Mouse (Mus musculus): ENCODE results near the gene Mbtps1. TPM values are rescaled to one million over a fixed set of nuclear protein-coding genes. Genes with fewer than 3 reads are reported as not detected.

Mbtps1 gene
- total and polyA plus RNA-seq, 3 experiments = 33.1 to 59.9 TPM; not detected in 1

GRCm38 (mm10) chr8:119548560-119549113 is 9.9 kb downstream of the Mbtps1 start:
- H3K79me2 ChIP-seq (ENCODE audit: control insufficient read depth, insufficient read depth, low read length, poor library complexity) = peaks cover 38% of the 10 kb centered on the region
- H3K4me3 ChIP-seq (ENCODE audit: control insufficient read depth in 1 of 2, insufficient read depth in 1 of 2, low read depth in 2 of 2, low read length in 2 of 2) = no peak overlapping the region
- no peaks in the 10 kb centered on the region for H3K9me3 ChIP-seq (replicated peaks; ENCODE audit: insufficient read depth, low read length)
- no peak overlapping the region for H3K9ac ChIP-seq (ENCODE audit: control insufficient read depth, low read depth, low read length, poor library complexity, severe bottlenecking)
- H3K36me3 ChIP-seq (ENCODE audit: control insufficient read depth in 1 of 2, insufficient read depth in 2 of 2, low read length in 2 of 2) = peaks cover 0 to 9% of the 10 kb centered on the region in 2 experiments; a peak in 3 of 4 replicates
- TF ChIP-seq ZMIZ1 (IDR thresholded peaks at IDR 0.05; ENCODE audit: low read depth, low read length) = no peak
- TF ChIP-seq NELFE (IDR thresholded peaks at IDR 0.05; ENCODE audit: low read depth, low read length) = no peak
- H3K4me1 ChIP-seq (ENCODE audit: control insufficient read depth in 1 of 2, insufficient read depth in 2 of 2, low read length in 2 of 2) = no peaks in the 10 kb centered on the region
- H3K27me3 ChIP-seq (ENCODE audit: control insufficient read depth in 1 of 2, insufficient read depth in 2 of 2, low read length in 2 of 2) = no peaks in the 10 kb centered on the region
- H3K27ac ChIP-seq (ENCODE audit: control insufficient read depth, low read depth, low read length) = no peak overlapping the region
- no peak for DNase-seq (ENCODE audit: low read depth, low spot score)

GRCm38 (mm10) chr8:119547019-119547691 is 11.4 kb downstream of the Mbtps1 start:
- no peak for TF ChIP-seq GATA1 (IDR thresholded peaks at IDR 0.05; ENCODE audit: low read depth, low read length)
- TF ChIP-seq ZC3H11A (IDR thresholded peaks at IDR 0.05; ENCODE audit: low read depth, low read length) = no peak
- no peak for TF ChIP-seq KAT2A (conservative IDR thresholded peaks at IDR 0.05; ENCODE audit: low read depth, low read length)
- TF ChIP-seq USF1 (IDR thresholded peaks at IDR 0.05; ENCODE audit: low read depth, low read length) = no peak
- TF ChIP-seq BHLHE40 (IDR thresholded peaks at IDR 0.05; ENCODE audit: borderline replicate concordance, low read depth, low read length) = no peak
- TF ChIP-seq EP300 (IDR thresholded peaks at IDR 0.05; ENCODE audit: low read depth in 1 of 2, low read length in 2 of 2) = no peak
- no peak for TF ChIP-seq TBP (IDR thresholded peaks at IDR 0.05; ENCODE audit: low read depth, low read length)
- Histone ChIP-seq H3K9me3 (replicated peaks; ENCODE audit: insufficient read depth, low read length) (no peaks in the 10 kb centered on the region), H3K4me3 (ENCODE audit: control insufficient read depth in 1 of 2, insufficient read depth in 1 of 2, low read depth in 2 of 2, low read length in 2 of 2) (no peak overlapping the region), H3K27ac (ENCODE audit: control insufficient read depth, low read depth, low read length) (no peak overlapping the region), H3K9ac (ENCODE audit: control insufficient read depth, low read depth, low read length, poor library complexity, severe bottlenecking) (no peak overlapping the region), H3K4me1 (ENCODE audit: control insufficient read depth in 1 of 2, insufficient read depth in 2 of 2, low read length in 2 of 2) (no peaks in the 10 kb centered on the region), H3K27me3 (ENCODE audit: control insufficient read depth in 1 of 2, insufficient read depth in 2 of 2, low read length in 2 of 2) (no peaks in the 10 kb centered on the region), H3K36me3 (ENCODE audit: control insufficient read depth in 1 of 2, insufficient read depth in 2 of 2, low read length in 2 of 2) (peaks cover 0 to 15% of the 10 kb centered on the region in 2 experiments; a peak in 2 of 4 replicates), H3K79me2 (ENCODE audit: control insufficient read depth, insufficient read depth, low read length, poor library complexity) (peaks cover 26% of the 10 kb centered on the region)
- no peak for DNase-seq (ENCODE audit: low read depth, low spot score)

GRCm38 (mm10) chr8:119545791-119546190 is 12.7 kb downstream of the Mbtps1 start:
- Histone ChIP-seq H3K79me2 (ENCODE audit: control insufficient read depth, insufficient read depth, low read length, poor library complexity) (peaks cover 16% of the 10 kb centered on the region), H3K27me3 (ENCODE audit: control insufficient read depth in 1 of 2, insufficient read depth in 2 of 2, low read length in 2 of 2) (no peaks in the 10 kb centered on the region), H3K36me3 (ENCODE audit: control insufficient read depth in 1 of 2, insufficient read depth in 2 of 2, low read length in 2 of 2) (peaks cover 0 to 15% of the 10 kb centered on the region in 2 experiments; a peak in 2 of 4 replicates), H3K9ac (ENCODE audit: control insufficient read depth, low read depth, low read length, poor library complexity, severe bottlenecking) (no peak overlapping the region), H3K27ac (ENCODE audit: control insufficient read depth, low read depth, low read length) (no peak overlapping the region), H3K4me3 (ENCODE audit: control insufficient read depth in 1 of 2, insufficient read depth in 1 of 2, low read depth in 2 of 2, low read length in 2 of 2) (no peak overlapping the region), H3K4me1 (ENCODE audit: control insufficient read depth in 1 of 2, insufficient read depth in 2 of 2, low read length in 2 of 2) (no peaks in the 10 kb centered on the region), H3K9me3 (replicated peaks; ENCODE audit: insufficient read depth, low read length) (no peaks in the 10 kb centered on the region)
- TF ChIP-seq ZC3H11A (IDR thresholded peaks at IDR 0.05; ENCODE audit: low read depth, low read length) (no peak), EP300 (IDR thresholded peaks at IDR 0.05; ENCODE audit: low read depth in 1 of 2, low read length in 2 of 2) (no peak), MAZ (IDR thresholded peaks at IDR 0.05; ENCODE audit: low read depth, low read length) (no peak), HCFC1 (IDR thresholded peaks at IDR 0.05; ENCODE audit: low read depth, low read length) (no peak), KAT2A (conservative IDR thresholded peaks at IDR 0.05; ENCODE audit: low read depth, low read length) (no peak), GABPA (IDR thresholded peaks at IDR 0.05; ENCODE audit: low read depth, low read length) (no peak), TAL1 (IDR thresholded peaks at IDR 0.05; ENCODE audit: low read length) (no peak), NRF1 (IDR thresholded peaks at IDR 0.05; ENCODE audit: insufficient read depth, low read depth, low read length, poor library complexity, severe bottlenecking) (no peak), ZNF384 (IDR thresholded peaks at IDR 0.05; ENCODE audit: low read depth, low read length) (no peak), SIN3A (IDR thresholded peaks at IDR 0.05; ENCODE audit: low read length) (no peak), ETS1 (IDR thresholded peaks at IDR 0.05; ENCODE audit: low read depth, low read length) (no peak)
- no peak for DNase-seq (ENCODE audit: low read depth, low spot score)

All from MEL (cell line).